Mouse (Mus musculus): ENCODE measurements around the gene 4932438H23Rik.

4932438H23Rik gene

GRCm38 (mm10) chr16:91095022-91095421 lies at the start of gene 4932438H23Rik:
TSS of gene 4932438H23Rik (minus strand) at chr16:91095122.
- DNase-seq (ENCODE audit: low spot score), result no peak

- no peak for DNase-seq (ENCODE audit: low spot score)
Observed at GRCm38 (mm10) chr16:91140991-91141630, 46.2 kb upstream of the 4932438H23Rik start.

DNA sequence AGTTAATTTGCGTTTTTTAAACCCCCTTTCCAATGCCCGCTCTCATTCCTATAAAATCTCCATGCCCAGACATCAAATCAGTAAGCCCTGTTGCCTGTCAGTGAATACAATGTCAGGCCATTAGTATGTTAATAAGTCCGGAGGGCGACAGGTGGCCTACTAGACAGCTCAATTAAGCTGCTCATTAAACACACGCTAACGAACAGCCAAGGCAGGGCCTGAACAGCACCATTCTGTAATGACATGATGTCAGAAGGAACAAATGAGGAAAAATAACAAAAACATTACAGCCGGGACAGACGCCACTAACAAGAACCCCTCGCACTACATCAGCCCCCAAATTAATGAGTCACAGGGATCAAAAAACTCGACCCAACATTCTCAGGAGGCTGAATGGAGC lies 45.5 kb upstream of the 4932438H23Rik start:
- no peak for DNase-seq (ENCODE audit: low spot score)

- no peak for DNase-seq (ENCODE audit: low spot score)
Observed at GRCm38 (mm10) chr16:91140056-91140455, 45.1 kb upstream of the 4932438H23Rik start.

DNA sequence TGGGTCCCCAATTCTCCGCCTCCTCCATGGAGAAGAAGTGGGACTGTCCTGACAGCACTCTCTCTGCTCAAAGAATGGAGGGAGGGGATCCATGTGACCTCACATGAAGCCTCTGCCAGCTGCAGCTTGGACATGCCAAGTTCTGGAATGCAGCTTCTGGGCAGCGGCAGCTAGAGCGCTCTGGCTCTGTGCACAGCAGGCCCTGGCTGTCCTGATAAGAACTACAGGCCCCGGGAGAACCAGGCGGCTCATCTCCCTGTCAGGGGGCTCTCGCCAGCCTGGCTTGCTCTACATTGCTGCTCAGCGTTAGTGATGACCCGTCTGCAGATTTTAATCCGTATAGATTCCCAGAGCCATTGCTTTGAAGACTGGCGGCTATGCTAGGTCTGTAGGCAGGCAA lies 44.6 kb upstream of the 4932438H23Rik start:
- DNase-seq (ENCODE audit: low spot score), result no peak

DNA sequence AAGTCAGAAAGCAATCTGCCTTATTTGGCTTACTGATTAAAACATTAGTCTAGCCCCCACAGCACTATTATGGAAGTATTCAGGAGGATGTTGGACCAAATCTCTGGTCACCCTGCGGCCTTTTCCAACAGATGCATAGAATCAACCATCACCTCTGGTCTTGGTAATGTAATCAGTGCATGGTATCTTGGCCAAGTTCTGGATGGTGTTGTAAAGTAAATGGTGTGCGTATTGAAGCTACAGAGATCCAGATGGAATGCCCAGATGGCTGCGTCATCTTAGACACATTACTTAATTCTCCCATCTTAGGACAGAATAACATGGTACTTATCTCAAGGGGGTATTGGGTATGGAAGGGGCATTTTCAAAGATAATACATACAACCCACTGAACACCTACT lies 43.8 kb upstream of the 4932438H23Rik start:
- DNase-seq (ENCODE audit: low spot score), result no peak

GRCm38 (mm10) chr16:91138151-91138550 lies 43.2 kb upstream of the 4932438H23Rik start:
- no peak for DNase-seq (ENCODE audit: low spot score)

DNA sequence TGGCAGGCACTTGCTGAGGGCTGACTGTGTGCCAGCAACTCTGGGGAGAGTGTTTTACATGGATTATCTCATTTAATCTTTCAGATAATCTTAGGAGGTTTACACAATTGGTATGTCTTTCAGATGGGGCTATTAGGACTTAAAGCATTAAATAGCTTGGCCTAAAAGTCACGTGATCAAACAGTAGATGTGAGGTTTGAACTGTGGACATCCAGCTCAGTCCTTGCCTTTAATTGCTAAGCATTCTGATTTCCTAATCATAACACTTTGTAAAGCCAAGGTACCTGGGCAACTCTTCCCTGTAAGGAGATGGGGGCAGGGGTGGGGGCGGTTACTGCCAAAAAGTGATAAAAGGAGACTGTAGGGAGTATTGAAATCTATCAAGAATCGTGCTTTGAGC lies 41.7 kb upstream of the 4932438H23Rik start:
- DNase-seq (ENCODE audit: low spot score), result no peak

DNA sequence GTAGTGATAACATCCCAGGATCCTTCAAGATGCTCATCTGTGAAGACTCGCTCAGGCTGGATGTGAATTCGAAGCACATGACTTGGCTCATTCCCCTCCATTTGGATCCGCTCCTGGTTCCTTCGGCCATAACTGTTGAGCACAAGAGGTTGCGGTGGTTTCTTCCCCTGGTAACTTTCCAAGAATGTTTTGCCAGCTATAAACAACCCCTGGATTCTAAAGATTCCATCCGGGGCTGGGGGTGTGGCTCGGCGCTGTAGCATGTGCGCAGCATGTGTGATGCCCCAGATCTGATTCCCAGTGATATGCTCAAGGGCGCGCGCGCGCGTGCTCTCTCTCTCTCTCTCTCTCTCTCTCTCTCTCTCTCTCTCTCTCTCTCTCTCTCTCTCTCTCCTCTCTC lies 35.0 kb upstream of the 4932438H23Rik start:
- no peak for DNase-seq (ENCODE audit: low spot score)

DNA sequence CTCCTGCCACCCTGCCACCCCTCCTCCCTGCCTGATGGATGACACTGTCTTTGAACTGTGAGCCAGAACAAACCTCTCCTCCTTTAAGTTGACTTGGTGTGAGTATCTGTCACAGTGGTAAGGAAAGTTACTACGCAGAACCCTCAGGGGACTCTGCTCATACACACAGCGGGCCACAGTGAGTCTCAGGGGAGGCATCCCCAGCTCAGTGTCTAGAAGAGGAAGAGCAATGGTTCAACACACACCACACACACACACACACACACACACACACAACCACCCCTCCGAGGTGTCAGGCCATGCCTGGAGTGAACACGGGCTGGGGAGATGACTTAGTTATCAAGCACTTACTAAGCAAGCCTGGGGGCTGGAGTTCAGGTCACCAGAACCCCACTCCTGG lies 33.5 kb upstream of the 4932438H23Rik start:
- DNase-seq (ENCODE audit: low spot score), result no peak

- no peak for DNase-seq (ENCODE audit: low spot score)
Observed at GRCm38 (mm10) chr16:91126734-91127524, 32.0 kb upstream of the 4932438H23Rik start.

GRCm38 (mm10) chr16:91124256-91124655 lies 29.3 kb upstream of the 4932438H23Rik start:
- DNase-seq (ENCODE audit: low spot score), result no peak

- DNase-seq (ENCODE audit: low spot score), result no peak
Observed at GRCm38 (mm10) chr16:91123821-91124220, 28.9 kb upstream of the 4932438H23Rik start.

DNA sequence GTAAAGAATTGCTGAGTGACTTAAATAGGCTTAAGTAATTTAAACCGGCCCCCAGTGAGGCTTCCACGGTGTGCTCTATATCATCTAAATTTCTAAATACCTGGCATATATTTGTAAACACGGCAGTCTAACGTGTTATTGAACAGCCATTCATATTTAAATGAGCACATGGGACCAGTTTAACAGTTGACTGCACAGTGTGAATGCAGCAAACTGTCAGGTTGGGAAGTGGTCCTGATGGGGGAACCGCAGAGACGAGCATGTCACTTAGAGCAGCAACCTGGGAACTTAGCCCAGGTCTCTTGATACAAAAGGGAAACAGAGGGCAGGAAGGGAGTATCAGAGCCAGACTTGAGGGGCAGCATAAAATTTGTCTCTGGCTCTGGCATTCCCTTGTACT lies 25.0 kb upstream of the 4932438H23Rik start:
- DNase-seq (ENCODE audit: low spot score), result no peak

DNA sequence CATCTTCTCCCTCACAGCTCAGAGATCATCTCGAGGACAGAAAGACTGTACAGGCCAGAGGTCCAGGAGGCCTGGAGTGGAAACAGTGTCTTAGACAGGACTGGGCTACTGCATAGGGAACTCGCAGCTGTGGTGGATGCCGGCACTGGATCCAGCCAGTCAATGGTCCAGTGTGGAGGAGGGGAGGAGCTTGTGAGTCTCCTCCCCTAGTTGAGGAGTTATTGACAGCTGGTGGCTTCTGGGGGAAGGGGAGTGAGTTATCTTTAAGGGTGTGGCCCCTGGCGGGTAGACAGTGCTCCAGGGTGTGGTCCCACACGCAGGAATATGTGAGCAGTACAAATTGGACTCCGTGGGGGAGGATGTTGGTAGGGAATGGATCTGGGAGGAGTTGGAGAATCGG lies 21.8 kb upstream of the 4932438H23Rik start:
- DNase-seq (ENCODE audit: low spot score), result no peak

DNA sequence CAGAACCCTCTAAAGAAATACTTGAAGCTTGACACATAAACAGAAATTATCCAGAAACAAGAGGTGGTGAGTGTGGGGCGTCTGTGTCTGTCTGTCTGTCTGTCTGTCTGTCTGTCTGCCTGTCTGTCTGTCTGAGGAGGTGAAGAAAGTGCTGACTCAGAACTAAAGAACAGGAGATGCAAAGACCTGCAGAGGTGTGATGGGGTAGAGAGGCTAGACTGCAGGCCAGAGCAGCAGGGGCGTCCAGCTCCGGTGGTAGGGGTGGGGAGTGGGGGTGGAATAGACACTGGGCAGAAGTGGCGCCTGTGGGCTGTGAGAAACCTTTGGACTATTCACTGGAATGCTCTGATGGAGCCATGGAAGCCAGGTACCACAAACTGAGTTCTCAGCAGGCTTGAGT lies 21.1 kb upstream of the 4932438H23Rik start:
- no peak for DNase-seq (ENCODE audit: low spot score)

- DNase-seq (ENCODE audit: low spot score), result no peak
Observed at GRCm38 (mm10) chr16:91110999-91111535, 16.1 kb upstream of the 4932438H23Rik start.

- no peak for DNase-seq (ENCODE audit: low spot score)
Observed at GRCm38 (mm10) chr16:91107608-91108007, 12.7 kb upstream of the 4932438H23Rik start.

- no peak for DNase-seq (ENCODE audit: low spot score)
Observed at GRCm38 (mm10) chr16:91105481-91106051, 10.6 kb upstream of the 4932438H23Rik start.

GRCm38 (mm10) chr16:91104821-91105480 lies 10.0 kb upstream of the 4932438H23Rik start:
- DNase-seq (ENCODE audit: low spot score), result no peak

- no peak for DNase-seq (ENCODE audit: low spot score)
Observed at GRCm38 (mm10) chr16:91103386-91103785, 8.5 kb upstream of the 4932438H23Rik start.

GRCm38 (mm10) chr16:91100484-91100883 lies 5.6 kb upstream of the 4932438H23Rik start:
- DNase-seq (ENCODE audit: low spot score), result no peak

Data from urinary bladder, postnatal 25 days (tissue).